Mouse (Mus musculus) kidney, embryonic 15.5 days (tissue): ENCODE measurements around the gene Olfr917. TPM values are rescaled to one million over a fixed set of nuclear protein-coding genes. Genes with fewer than 3 reads are reported as not detected.

ENCODE experiments used
- ATAC-seq: fragments of 200-750 bp; cut with Nextera tagmentation; replicated peaks from 2 replicates; pipeline ENCODE4 v1.8.0; 2017; ENCODE audit warnings: moderate TSS enrichment; ENCODE audit not compliant: low FRiP score
- H3K27ac ChIP-seq: fragments of 300-500 bp; sonication (generic); 2 replicates; pipeline ENCODE4 v1.5.1; 2015; ENCODE audit warnings: mild to moderate bottlenecking, inconsistent platforms
- H3K27me3 ChIP-seq: fragments of 300-500 bp; sonication (generic); 2 replicates; pipeline ENCODE4 v1.6.1; 2015; ENCODE audit warnings: inconsistent platforms
- H3K36me3 ChIP-seq: fragments of 300-500 bp; sonication (generic); 2 replicates; pipeline ENCODE4 v1.6.1; 2015; ENCODE audit warnings: inconsistent platforms
- H3K4me1 ChIP-seq: fragments of 300-500 bp; sonication (generic); 2 replicates; pipeline ENCODE4 v1.6.1; 2015; ENCODE audit warnings: inconsistent platforms
- H3K4me2 ChIP-seq: fragments of 300-500 bp; sonication (generic); 2 replicates; pipeline ENCODE4 v1.6.1; 2015; ENCODE audit warnings: moderate library complexity, mild to moderate bottlenecking, inconsistent platforms
- H3K4me3 ChIP-seq: fragments of 300-500 bp; sonication (generic); replicated peaks from 2 replicates; pipeline ENCODE4 v1.5.1; 2015; ENCODE audit warnings: mild to moderate bottlenecking, inconsistent platforms
- H3K9ac ChIP-seq: fragments of 300-500 bp; sonication (generic); 2 replicates; pipeline ENCODE4 v1.6.1; 2015; ENCODE audit warnings: mild to moderate bottlenecking, inconsistent platforms
- H3K9me3 ChIP-seq: fragments of 300-500 bp; sonication (generic); replicated peaks from 2 replicates; pipeline ENCODE4 v1.6.1; 2016; ENCODE audit warnings: inconsistent platforms
- WGBS: fragments of 180-500 bp; shearing (Covaris S2); methylation state at CpG from one replicate; pipeline ENCODE4 v1.1.7; 2015; ENCODE audit warnings: mixed read lengths; 5-methylcytosine and 5-hydroxymethylcytosine counted together
- polyA plus RNA-seq: library from polyadenylated mRNA; unstranded; fragments of >200 nt; fragmentation: Nextera tagmentation; extraction: Ambion mirVana; gene quantifications from 2 replicates; pipeline ENCODE4 v1.2.1, GENCODE M21; 2015

Gene Olfr917
- polyA plus RNA-seq = not detected in 2 replicates

DNA sequence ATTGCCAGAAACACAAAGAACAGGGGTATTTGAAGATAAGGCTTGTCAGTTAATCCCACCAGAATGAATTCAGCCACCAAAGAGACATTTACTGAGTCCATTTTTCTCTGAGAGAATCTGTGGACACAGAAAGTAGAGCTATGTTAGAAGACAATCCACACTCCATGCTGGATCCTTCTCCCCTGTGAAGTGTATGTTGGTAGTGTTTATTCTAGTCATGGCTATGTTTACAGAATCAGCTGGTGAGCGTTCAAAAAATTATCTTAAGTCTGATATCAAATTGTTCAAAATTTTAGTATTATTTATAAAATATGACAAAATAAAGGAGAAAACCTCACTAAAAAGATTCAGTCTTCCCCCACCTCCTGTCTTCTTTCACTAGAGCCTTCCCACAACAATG lies at the start of gene Olfr917:
Gene Olfr917, minus strand, starts transcription at position 101 of the 400 bp plus-strand sequence.
- no peaks in the 10 kb centered on the region for H3K36me3 ChIP-seq
- H3K4me1 ChIP-seq = no peaks in the 10 kb centered on the region
- WGBS = 97% methylated on average over 1 of the region's 1 CpGs
- no peak within 1 kb of the TSS for H3K4me2 ChIP-seq
- H3K4me3 ChIP-seq = no peak within 1 kb of the TSS
- H3K27me3 ChIP-seq = no peaks in the 10 kb centered on the region
- H3K9ac ChIP-seq = no peak within 1 kb of the TSS
- H3K27ac ChIP-seq = no peak within 1 kb of the TSS
- no peaks in the 10 kb centered on the region for H3K9me3 ChIP-seq
- ATAC-seq = no peak

- ATAC-seq = no peak
- H3K9me3 ChIP-seq = no peaks in the 10 kb centered on the region
- no peaks in the 10 kb centered on the region for H3K36me3 ChIP-seq
- H3K27ac ChIP-seq = no peak within 1 kb of the TSS
- no peak within 1 kb of the TSS for H3K9ac ChIP-seq
- H3K4me2 ChIP-seq = no peak within 1 kb of the TSS
- no peaks in the 10 kb centered on the region for H3K27me3 ChIP-seq
- H3K4me3 ChIP-seq = no peak within 1 kb of the TSS
- no peaks in the 10 kb centered on the region for H3K4me1 ChIP-seq
- 85% methylated on average over 2 of the region's 2 CpGs for WGBS
Measured at GRCm38 (mm10) chr9:38674501-38674900, 8.9 kb upstream of the Olfr917 start, which contains the start of gene Olfr918. Olfr918 (minus strand) TSS chr9:38674601.

- H3K27ac ChIP-seq = no peak overlapping the region
- H3K27me3 ChIP-seq = no peaks in the 10 kb centered on the region
- H3K4me2 ChIP-seq = no peak overlapping the region
- no peaks in the 10 kb centered on the region for H3K36me3 ChIP-seq
- ATAC-seq = no peak
- 94% methylated on average over 2 of the region's 2 CpGs for WGBS
- H3K9ac ChIP-seq = no peak overlapping the region
- no peaks in the 10 kb centered on the region for H3K9me3 ChIP-seq
- H3K4me1 ChIP-seq = no peaks in the 10 kb centered on the region
- no peak overlapping the region for H3K4me3 ChIP-seq
Measured at GRCm38 (mm10) chr9:38672887-38673286, 7.2 kb upstream of the Olfr917 start.

DNA sequence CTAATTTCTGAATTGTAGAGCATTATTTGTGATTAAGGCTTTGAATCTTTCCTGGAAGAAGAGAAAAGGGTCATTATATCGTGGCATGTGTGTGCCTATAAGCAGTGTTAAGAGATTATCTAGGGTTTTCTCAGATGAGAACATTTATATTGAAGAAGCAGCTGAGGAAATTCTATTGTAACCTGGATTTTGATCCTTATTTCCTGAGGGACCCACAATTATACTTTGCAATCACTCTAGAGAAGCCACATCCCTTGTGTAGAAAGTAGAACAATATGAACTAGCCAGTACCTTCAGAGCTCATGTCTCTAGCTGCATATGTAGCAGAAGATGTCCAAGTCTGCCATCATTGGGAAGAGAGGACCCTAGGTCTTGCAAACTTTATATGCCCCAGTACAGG lies 5.9 kb downstream of the Olfr917 start, which contains the start of gene Olfr916:
Gene Olfr916, minus strand, starts transcription at position 101 of the 400 bp plus-strand sequence.
- no peak within 1 kb of the TSS for H3K4me3 ChIP-seq
- no peaks in the 10 kb centered on the region for H3K4me1 ChIP-seq
- no peaks in the 10 kb centered on the region for H3K9me3 ChIP-seq
- ATAC-seq = no peak
- H3K9ac ChIP-seq = no peak within 1 kb of the TSS
- H3K4me2 ChIP-seq = no peak within 1 kb of the TSS
- H3K36me3 ChIP-seq = no peaks in the 10 kb centered on the region
- 68% methylated on average over 1 of the region's 1 CpGs for WGBS
- H3K27me3 ChIP-seq = no peaks in the 10 kb centered on the region
- no peak within 1 kb of the TSS for H3K27ac ChIP-seq

GRCm38 (mm10) chr9:38632406-38632805 lies 33.2 kb downstream of the Olfr917 start:
- ATAC-seq = no peak
- no peak overlapping the region for H3K27ac ChIP-seq
- no peaks in the 10 kb centered on the region for H3K9me3 ChIP-seq
- H3K36me3 ChIP-seq = no peaks in the 10 kb centered on the region
- no peak overlapping the region for H3K9ac ChIP-seq
- WGBS = 88% methylated on average over 4 of the region's 4 CpGs
- H3K4me1 ChIP-seq = no peaks in the 10 kb centered on the region
- H3K27me3 ChIP-seq = no peaks in the 10 kb centered on the region
- no peak overlapping the region for H3K4me3 ChIP-seq
- H3K4me2 ChIP-seq = no peak overlapping the region

Other genes with a start within 250 kb of the Olfr917 start
- not detected in 2 replicates for gene Olfr901, start 236.4 kb downstream of the Olfr917 start, polyA plus RNA-seq
- gene Olfr902, start 218.2 kb downstream of the Olfr917 start, polyA plus RNA-seq = not detected in 2 replicates
- gene Olfr904, start 202.7 kb downstream of the Olfr917 start, polyA plus RNA-seq = not detected in 2 replicates
- gene Olfr905, start 194.7 kb downstream of the Olfr917 start, polyA plus RNA-seq = not detected in 2 replicates
- gene Olfr906, start 178.8 kb downstream of the Olfr917 start, polyA plus RNA-seq = not detected in 2 replicates
- gene Olfr907, start 170.0 kb downstream of the Olfr917 start, polyA plus RNA-seq = not detected in 2 replicates
- gene Olfr911-ps1, start 144.3 kb downstream of the Olfr917 start, polyA plus RNA-seq = not detected in 2 replicates
- not detected in 2 replicates for gene Olfr910, start 128.0 kb downstream of the Olfr917 start, polyA plus RNA-seq
- not detected in 2 replicates for gene Olfr912, start 85.7 kb downstream of the Olfr917 start, polyA plus RNA-seq
- gene Olfr913, start 73.1 kb downstream of the Olfr917 start, polyA plus RNA-seq = not detected in 2 replicates
- not detected in 2 replicates for gene Olfr914, start 60.7 kb downstream of the Olfr917 start, polyA plus RNA-seq
- not detected in 2 replicates for gene Olfr916, start 6.0 kb downstream of the Olfr917 start, polyA plus RNA-seq
- not detected in 2 replicates for gene Olfr918, start 8.8 kb upstream of the Olfr917 start, polyA plus RNA-seq
- gene Olfr919, start 37.8 kb upstream of the Olfr917 start, polyA plus RNA-seq = not detected in 2 replicates
- 17.2 and 21.2 TPM in 2 replicates for gene Vwa5a, start 52.4 kb upstream of the Olfr917 start, polyA plus RNA-seq
- 0.03 TPM in 1 of 2 replicates, not detected in the other for gene Olfr920, start 86.5 kb upstream of the Olfr917 start, polyA plus RNA-seq
- gene Olfr921, start 107.2 kb upstream of the Olfr917 start, polyA plus RNA-seq = not detected in 2 replicates
- not detected in 2 replicates for gene Olfr922, start 148.8 kb upstream of the Olfr917 start, polyA plus RNA-seq
- not detected in 2 replicates for gene Olfr923, start 160.7 kb upstream of the Olfr917 start, polyA plus RNA-seq
- gene Olfr924, start 178.6 kb upstream of the Olfr917 start, polyA plus RNA-seq = not detected in 2 replicates
- not detected in 2 replicates for gene Olfr26, start 189.2 kb upstream of the Olfr917 start, polyA plus RNA-seq
- not detected in 2 replicates for gene Olfr926, start 211.3 kb upstream of the Olfr917 start, polyA plus RNA-seq